Mouse (Mus musculus): ENCODE measurements around the gene Ppp1r3e.

Gene Ppp1r3e

DNA sequence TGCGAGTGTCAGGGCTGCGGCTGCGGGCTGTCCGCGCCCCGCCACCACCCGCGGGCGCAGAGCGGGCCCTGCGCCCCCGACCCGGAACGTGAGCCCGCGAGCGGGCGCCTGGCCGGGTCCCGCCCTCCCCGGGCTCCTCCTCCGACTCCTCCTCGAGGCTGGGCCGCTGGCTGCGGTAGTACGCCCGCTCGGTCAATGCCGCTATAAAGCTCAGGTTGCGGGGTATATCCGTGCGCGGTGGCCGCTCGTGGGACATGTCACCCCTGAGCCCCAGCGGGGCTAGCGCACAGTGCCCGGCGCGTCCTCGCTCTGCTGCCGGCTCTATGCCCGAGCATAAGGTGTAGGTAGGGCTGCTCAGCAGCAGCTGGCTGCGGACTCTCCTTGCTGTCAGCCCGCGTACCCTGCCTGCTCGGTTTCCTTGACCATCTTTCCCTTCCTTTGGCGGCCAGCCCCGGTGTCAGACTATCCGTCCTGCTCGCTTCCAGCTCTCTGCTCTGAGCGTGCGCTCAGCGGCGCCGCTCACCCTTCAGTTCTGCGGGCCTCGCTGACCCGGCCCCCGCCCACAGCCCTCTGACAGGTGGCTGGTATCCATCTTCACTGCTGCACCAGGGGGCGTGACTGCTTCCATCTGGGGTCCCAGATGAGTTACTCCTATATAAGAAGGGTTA is at the start of gene Ppp1r3e:
Ppp1r3e (minus strand) TSS at position 503 of the 668 bp plus-strand sequence.
- peak; percentile 73 for DNase-seq

DNA sequence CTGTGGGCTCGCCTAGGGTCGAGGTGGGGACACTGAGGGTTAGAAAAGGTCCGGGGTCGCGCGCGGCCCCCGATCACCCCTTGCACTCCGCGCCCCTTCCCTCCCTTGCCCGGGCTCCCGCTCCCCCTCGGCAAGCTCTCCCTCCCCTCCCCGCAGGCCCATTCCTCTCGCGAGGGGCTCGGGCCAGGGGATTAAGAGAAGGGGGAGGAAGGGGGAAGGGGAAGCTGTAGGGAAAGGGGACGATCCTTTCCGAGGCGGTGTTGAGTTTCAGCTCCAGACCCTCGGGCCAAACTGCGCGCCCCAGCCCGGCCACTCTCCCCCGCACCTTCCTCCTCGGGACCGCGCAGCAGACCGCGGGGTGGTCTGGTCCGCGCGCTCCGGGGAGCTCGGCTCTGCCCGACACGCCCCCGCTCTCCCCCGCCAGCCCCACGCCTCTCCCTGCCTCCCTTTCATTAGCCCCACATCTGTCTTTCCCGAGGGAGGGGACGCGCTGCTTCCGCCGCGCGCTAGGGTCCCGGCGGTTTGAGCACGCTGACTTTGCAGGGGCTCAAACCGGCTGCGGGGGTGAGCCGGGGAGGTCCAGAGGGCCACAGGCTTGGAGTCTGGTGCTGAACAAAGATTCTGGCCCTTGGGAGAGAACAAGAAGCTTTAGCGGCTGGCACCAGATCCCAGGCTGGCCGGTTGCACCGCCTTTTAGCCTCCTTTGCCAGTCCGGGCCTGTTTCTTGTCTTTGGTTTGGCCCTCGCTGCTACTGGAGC is 49.2 kb upstream of the Ppp1r3e start:
- no peak for DNase-seq

DNA sequence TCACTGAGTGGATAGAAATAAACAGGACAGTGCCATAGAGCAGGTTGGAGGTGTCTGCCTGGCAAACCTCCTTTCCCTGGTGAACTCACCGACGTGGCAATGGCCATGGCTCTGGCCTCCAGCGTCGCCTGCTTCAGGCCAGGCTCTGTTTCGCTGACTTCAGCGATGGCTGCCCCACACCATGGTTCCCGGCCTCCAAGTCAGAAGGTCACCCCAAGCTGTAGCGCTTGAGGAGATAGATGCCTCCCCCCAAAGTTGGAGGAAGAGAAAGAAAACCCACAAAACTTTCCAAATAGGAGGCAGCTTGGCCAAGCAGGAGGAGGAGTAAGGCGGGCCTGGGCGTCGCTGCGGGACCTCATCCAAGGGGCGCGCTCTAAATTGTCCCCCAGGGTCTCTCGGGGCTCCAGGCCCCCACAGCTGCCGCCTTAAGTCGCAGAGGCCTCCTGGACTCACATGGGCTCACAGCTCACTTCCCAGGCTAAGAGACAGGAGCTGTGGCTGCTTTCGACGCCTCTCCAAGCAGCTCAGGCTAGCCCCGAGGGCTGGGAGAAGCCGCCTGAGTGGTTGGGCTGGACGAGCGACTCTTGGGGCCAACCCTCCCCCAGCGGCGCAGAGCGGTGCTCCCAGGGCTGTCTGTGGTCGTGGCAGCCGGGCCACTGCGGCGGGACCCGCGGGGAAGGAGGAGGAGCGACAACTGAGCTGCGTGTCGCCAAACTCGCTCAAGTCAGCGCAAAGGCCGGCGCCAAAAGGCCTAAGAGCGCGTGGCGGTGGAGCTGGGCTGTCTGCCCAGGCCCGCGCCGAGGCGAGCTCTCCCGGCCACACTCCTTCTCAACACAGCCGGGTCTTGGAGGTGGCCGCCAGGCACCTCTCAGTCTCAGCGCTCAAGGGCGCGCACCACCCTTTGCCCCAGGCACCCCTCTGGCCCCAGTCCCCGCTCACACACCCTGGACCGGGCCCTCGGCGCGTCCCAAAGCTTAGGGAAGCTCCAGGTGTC is 48.3 kb upstream of the Ppp1r3e start, which contains the start of gene Efs:
Efs (minus strand) TSS at position 778 of the 994 bp plus-strand sequence.
- DNase-seq = peak; percentile 49

DNA sequence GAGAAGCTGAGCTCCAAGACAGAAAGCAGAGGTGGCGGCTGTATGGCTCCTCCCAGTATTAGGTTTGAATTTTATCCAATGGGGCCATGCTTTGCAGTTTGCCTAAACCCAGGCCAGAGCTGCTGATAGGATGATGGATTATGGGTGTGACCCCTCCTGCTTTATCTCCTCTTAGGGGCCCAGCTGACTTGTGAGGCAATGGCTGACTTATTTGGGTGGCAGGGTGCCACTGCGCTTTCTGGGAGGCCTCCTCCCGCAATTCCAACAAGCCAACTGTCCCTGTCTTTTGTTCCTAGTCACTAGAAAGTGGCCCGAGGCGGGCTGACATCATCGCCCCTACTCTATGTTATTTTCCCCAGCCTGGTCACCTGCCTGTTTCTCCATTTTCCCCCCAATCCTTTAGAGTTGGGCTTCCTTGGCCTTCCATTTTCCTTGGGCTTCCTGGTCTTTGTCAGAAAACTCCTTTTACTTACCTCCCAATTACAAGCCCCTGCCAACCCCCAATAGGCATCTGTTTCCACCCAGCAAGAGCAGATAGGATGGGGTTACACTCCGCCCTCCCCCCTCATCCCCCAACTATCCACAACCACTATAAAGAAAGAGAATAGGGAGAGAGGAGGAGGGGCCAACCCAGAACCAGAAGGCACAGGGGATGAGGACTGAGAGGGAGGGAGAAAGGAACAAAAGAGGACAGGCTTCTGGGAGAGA is 47.4 kb upstream of the Ppp1r3e start:
- no peak for DNase-seq

DNA sequence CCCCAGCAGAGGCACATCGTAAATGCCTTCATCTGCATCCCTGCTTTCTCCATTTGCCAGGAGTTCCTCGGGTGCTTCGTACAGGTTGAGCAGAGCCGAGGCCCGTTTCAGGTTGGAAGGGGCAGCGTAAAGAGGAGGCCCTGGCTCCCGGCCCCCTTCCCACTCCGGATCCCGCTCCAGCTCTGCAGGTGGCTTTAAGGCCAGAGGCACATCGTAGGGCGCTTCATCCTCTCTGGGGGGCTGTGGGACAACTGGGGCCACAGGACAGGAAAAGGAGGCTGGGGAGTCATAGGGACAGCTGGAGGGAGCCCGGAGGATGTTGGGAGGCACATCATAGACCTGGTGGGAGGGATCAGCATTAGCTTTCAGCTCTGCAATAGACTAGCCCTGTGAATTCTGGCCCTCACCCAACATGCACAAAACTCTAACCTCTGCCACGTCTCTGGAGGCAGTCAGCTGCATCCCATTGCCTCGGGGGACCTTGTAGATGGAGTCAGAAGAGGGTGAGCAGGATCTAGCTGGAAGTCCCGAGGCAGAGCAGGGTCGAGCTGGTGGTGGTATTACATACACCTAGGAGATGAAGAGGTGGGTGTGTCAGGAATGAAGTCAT is 42.8 kb upstream of the Ppp1r3e start:
- DNase-seq = no peak

DNA sequence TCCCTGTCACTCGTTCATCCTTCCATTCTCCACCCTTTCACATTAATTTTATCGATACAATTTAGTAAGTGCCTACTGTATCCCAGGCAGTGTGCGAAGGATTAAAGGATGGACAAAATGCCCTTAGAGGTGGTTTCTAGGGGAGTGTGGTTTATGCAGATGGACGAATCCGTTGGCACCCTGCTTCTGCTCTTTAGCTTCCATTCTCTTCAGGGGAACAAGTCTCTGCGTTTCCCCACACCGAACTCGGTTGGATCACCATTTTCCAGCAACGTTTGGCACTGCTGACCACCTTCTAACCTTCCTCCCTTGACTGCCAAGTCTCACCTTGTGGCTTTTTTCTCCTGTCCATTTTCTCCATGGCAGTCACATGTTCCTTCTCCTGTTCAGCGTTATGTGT is 36.0 kb upstream of the Ppp1r3e start:
- peak; percentile 38 for DNase-seq

DNA sequence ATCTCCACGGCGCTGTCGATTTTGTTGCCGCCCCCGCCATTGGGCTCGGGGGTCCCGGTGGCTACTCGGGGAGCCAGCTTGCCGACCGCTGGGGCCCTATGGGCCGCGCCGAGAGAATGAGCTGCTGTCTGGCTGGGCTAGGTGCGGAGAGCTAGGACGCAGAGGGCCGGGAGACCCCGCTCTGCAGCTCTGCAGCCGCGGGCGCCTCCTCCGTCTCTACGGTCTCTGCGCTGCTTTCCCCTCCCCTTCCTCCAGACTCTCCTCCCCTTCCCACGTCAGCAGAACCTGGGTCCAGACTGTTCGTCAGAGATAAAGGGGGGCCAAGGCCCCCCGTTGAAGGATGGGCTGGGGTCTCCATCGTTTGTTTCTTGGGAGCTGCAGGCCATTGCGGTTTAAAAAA is 35.5 kb upstream of the Ppp1r3e start, which contains the start of gene Slc22a17:
Slc22a17 (minus strand) TSS at position 247 of the 400 bp plus-strand sequence.
- peak; percentile 74 for DNase-seq

DNA sequence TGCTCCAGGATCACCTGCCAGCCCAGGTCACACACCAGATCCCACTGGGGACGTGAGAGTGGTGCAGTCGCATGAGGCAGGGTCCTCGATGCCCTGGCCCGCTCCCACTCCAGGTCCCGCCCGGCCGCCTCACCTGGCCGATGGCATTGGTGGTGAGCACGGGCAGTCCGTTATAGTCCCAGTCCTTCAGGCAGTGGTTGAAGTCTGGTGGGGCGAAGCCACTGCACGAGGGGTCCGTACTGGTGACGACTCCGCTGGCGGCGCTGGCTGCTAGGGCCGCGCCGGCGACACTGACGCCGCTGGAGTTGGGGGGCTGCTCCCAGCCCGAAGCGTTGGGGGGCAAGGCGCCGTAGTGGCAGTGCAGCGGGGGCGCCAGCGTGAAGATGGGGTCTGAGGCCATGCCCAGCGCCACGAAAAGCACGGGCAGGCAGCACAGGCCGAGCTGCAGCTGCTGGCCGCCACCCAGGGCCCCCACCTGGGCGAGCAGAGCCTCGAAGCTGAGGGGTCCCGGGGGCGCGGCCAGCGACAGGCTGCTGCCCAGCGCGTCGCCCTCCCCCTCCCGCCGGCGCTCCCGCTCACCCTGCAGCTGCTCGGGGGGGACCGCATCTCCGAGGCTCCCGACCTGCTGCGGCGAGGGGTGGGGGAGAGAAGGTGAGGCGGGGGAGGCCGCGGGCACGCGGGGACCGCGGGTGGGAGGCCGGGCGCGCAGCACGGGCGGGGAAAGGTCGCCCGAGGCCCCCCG is 34.9 kb upstream of the Ppp1r3e start:
- DNase-seq = peak; percentile 43

DNA sequence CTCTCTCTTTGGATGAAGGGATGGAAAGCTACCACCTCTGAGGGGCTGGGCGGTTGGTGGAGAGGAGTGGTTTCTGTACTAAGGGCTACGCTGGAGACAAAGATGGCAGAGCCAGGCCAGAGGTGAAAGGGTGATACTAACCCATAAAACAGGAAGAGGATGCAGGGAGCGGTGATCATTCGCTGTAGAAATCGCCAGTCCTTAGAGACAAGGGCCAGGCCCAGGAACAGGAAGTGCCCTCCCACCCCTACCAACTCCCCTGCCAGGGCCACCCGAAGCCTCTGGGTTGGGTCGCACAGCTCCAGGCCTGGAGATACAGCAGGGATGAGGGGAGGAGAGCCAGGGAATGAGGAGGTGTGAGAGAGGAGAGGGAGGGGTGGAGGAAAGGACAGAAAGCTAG is 31.3 kb upstream of the Ppp1r3e start:
- DNase-seq = no peak

DNA sequence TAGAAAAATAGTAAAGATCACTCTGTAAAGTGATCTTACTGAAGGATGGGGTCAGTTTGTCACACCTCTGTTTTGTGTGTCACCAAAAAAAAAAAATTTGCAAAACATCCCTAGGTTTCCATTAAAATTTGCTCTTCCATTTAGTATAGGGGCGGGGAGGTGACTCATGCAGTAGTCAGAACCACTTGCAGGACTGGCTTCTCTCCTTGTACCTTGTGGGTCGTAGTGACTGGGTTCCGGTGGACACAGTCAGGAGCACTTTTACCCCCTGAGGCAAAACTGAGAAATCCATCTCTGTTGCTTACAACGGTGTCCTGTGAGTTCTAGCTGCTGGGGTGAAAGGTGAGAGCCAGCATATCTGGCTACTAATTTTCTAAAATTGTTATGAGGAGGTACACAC is 26.3 kb upstream of the Ppp1r3e start:
- DNase-seq = no peak

DNA sequence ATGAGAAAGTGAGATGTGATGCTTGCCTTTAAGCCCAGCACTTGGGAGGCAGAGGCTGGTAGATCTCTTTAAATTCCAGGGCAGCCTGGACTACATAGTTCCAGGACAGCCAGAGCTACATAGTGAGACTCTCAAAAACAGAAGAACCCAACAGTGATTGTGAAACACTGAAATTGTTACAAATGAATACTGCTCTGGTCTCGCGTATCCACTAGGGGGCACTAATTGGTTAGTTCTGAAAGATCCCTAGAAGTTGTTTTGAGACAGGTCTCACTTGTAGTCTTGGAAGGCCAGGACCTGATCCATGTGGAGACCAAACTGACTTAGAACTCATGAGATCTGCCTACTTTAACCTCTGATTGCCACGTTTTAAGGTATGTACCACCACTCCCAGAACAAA is 23.0 kb upstream of the Ppp1r3e start:
- peak; percentile 68 for DNase-seq

DNA sequence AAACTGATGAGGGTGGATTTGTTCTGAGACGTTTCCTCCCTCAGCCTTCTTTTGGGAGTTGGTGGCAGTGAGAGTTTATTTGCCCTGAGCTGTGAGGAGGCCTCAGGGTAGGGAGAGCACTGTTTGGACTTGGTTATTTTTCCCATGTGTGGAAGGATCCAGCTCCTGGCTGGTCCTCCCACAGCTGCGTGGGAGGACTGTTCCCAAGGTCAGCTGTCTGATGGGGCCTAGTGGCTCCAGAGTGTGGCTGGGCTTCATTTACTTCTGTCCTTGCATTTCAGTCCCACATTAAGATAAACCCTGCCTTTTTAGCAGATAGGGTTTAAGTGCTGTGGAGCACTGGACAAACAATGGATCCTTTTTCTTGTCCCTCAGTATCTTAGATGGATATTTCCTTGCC is 20.1 kb upstream of the Ppp1r3e start:
- no peak for DNase-seq

DNA sequence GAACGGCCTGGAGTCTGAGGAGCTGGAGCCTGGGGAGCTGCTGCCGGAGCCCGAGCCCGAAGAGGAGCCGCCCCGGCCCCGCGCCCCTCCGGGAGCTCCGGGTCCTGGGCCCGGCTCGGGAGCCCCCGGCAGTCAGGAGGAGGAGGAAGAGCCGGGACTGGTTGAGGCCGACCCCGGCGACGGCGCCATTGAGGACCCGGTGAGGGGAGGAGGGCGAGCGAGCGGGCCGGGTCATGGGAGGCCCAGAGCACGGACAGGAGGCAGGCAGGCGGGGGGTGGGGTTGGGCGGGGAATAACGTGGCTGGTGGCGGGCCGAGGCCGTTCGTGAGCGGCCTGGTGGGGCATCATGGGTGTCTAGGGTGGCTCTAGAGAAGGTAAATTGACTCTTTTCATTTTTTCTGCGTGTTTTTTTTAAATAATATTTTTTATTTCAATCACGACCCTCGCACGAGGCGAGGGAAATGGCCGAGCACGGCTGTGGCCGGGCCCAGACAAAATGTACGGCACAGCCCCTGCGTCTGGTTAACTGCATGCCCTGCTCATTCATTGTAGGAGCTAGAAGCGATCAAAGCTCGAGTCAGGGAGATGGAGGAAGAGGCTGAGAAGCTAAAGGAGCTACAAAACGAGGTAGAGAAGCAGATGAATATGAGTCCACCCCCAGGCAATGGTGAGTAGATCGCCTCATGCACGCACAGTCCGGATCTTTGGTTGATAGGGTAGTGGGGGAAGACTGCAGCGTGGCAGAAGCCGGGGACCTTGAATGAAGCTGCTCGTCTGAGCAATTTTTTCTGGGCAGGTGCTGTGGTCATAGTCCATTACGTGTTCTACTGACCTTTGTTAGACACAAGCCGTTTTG is 17.2 kb upstream of the Ppp1r3e start:
- no peak for DNase-seq

DNA sequence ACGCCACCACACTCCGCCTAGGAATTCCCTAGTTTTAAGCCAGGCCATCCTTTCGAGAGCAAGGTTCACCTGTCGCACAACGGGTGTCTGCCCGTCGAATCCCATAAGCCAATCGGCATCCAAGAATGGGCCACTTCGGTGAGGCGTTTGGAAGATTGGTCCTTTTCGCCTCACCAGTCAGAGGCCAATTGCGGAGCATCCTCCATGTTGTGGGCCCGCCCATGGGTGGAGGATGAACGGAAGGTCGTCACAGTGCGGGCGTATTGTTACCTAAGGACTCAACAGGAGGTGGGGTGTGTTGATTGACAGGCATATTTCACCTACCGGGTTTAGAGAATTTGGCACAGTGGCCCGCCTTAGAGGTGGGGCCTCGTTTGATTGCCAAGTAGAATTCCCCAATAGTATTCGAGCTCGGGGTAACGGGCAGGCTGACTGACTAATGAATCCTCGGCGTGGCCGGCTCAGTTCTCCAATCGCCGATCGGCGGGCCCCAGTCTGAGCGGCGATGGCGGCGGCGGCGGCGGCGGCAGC is 16.4 kb upstream of the Ppp1r3e start:
- DNase-seq = peak; percentile 98

DNA sequence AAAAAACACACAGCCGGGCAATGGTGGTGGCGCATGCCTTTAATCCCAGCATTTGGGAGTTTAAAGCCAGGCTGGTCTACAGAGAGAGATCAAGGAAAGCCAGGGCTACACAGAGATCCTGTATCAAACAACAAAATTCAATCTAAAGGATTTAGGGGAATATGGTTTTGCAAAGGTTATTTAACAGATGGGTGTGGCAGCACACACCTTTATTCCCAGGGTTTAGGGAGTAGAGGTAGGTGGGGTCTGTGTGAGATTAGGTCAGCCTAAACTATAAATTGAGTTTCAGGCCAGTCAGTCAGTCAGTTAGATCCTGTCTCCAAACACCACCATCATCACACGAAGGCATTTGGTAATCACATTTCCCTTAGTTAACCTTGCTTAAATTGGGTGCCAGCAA is 14.8 kb upstream of the Ppp1r3e start, which contains the start of gene Pabpn1:
Pabpn1 (plus strand) TSS at position 301 of the 400 bp plus-strand sequence.
- no peak for DNase-seq

DNA sequence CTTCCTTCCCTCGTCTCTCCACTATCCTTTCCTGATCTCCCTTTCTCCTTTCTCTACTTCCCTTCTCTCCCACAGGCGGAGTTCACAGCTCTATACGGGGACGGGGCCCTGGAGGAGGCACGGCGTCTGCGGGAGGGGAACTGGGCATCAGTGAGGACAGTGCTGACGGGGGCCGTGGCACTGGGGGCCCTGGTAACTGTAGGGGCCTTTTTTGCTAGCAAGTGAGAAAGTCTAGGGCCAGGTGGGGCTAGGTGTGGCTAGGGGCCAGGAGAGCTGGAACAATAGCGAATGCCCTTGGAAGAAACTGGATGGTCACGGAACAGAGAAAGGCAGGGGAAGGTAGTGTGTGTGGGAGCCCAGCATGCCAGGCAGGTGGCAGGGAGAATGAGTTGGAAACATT is 8.0 kb upstream of the Ppp1r3e start:
- DNase-seq = no peak

DNA sequence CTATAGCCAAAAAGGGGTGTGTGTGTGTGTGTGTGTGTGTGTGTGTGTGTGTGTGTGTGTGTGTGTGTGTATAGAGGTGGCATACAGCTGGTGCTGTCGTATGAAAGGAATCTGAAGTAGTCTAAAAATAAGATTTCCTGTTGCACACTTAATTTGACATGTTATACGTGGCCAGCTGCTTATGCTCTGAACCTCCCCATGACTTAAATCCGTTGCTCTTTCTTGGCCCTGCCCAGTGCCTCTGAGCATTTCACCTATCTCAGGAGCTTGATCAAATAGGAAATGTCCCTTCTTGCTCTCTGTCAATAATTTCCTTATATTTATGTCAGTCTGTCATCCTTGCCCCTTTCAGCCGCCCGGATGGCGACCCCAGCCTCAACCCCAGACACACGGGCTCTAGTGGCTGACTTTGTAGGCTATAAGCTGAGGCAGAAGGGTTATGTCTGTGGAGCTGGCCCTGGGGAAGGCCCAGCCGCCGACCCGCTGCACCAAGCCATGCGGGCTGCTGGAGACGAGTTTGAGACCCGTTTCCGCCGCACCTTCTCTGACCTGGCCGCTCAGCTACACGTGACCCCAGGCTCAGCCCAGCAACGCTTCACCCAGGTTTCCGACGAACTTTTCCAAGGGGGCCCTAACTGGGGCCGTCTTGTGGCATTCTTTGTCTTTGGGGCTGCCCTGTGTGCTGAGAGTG is 6.8 kb upstream of the Ppp1r3e start:
- DNase-seq = no peak

DNA sequence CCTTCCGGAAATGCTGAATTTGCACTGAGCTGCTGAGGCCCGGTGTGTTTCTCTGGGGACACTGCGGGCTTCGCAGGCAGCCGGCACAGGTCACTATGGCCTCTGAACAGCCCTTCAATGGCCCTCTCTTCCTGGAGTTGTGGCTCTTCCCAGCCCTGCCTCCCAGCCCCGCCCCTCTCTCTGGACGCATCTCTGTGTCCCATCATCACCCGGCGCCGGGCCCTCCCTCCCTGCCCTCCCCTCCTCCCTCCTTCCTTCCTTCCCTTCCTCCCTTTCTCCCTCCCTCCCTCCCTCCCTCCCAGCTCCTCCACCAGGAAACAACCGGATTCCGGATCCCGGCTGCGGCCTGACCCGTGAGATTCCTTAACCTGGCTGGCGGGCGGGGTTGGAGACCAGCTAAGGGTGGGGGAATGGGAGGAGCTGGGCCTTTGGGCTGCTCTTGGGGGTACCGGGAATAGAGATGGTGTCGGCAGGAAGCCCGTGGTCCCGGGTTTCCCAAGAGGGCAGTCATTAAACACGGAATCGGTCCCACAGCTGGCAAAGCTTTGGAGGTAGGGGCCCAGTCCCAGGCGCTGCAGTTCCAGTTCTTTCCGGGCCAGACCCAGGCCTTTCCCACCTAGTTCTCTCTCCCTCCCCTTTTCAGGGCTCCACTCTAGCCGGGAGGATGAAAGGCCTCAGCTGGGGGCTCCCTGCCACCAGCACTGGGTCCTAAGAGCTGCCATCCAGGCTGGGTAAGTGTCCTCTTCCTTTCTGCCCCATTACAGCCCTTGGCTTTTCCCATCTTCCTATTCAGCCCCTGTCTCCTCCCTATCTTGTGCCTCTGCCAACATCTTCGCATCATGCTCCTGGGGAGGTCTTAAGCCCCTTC is 6.0 kb upstream of the Ppp1r3e start, which contains the start of the genes Bcl2l2 and Gm20521:
Bcl2l2 (plus strand) TSS at position 224 of the 868 bp plus-strand sequence.
Gm20521 (plus strand) TSS at position 288 of the 868 bp plus-strand sequence.
- peak; percentile 76 for DNase-seq

Data from cerebellum, adult 8-10 months (tissue).